Mouse (Mus musculus): Measurements from ENCODE around the gene Osbpl5.
A peak's percentile ranks its signal among the peaks of the same experiment; 100 is the strongest.

The Osbpl5 gene

GRCm38 (mm10) chr7:143756125-143757026 lies at the start of gene Osbpl5:
Gene Osbpl5 (minus strand): TSS chr7:143756985.
- no peak for DNase-seq (ENCODE audit: low read depth, low spot score)

GRCm38 (mm10) chr7:143805199-143805624 lies 48.4 kb upstream of the Osbpl5 start:
- DNase-seq (ENCODE audit: low read depth, low spot score), result no peak

- no peak for DNase-seq (ENCODE audit: low read depth, low spot score)
These were observed 44.6 kb upstream of the Osbpl5 start for GRCm38 (mm10) chr7:143801195-143802065.

GRCm38 (mm10) chr7:143800770-143801169 lies 44.0 kb upstream of the Osbpl5 start:
- no peak for DNase-seq (ENCODE audit: low read depth, low spot score)

GRCm38 (mm10) chr7:143798783-143799182 lies 42.0 kb upstream of the Osbpl5 start:
- no peak for DNase-seq (ENCODE audit: low read depth, low spot score)

- no peak for DNase-seq (ENCODE audit: low read depth, low spot score)
These were observed 36.3 kb upstream of the Osbpl5 start for GRCm38 (mm10) chr7:143793121-143793520.

GRCm38 (mm10) chr7:143792336-143792985 lies 35.7 kb upstream of the Osbpl5 start:
- no peak for DNase-seq (ENCODE audit: low read depth, low spot score)

GRCm38 (mm10) chr7:143783996-143784829 lies 27.4 kb upstream of the Osbpl5 start, which contains the start of gene Mrgpre:
Gene Mrgpre (minus strand): TSS chr7:143784500.
- DNase-seq (ENCODE audit: low read depth, low spot score), result no peak

- no peak for DNase-seq (ENCODE audit: low read depth, low spot score)
These were observed 26.7 kb upstream of the Osbpl5 start for GRCm38 (mm10) chr7:143783378-143783995.

GRCm38 (mm10) chr7:143777375-143777774 lies 20.6 kb upstream of the Osbpl5 start:
- DNase-seq (ENCODE audit: low read depth, low spot score), result no peak

GRCm38 (mm10) chr7:143776137-143776536 lies 19.4 kb upstream of the Osbpl5 start:
- DNase-seq (ENCODE audit: low read depth, low spot score), result no peak

- no peak for DNase-seq (ENCODE audit: low read depth, low spot score)
These were observed 12.7 kb upstream of the Osbpl5 start for GRCm38 (mm10) chr7:143769461-143769860.

- DNase-seq (ENCODE audit: low read depth, low spot score), result no peak
These were observed 11.5 kb upstream of the Osbpl5 start for GRCm38 (mm10) chr7:143768267-143768666.

GRCm38 (mm10) chr7:143766893-143767292 lies 10.1 kb upstream of the Osbpl5 start, which contains the start of gene Mrgprg:
Gene Mrgprg (minus strand): TSS chr7:143766993.
- DNase-seq (ENCODE audit: low read depth, low spot score), result no peak

- no peak for DNase-seq (ENCODE audit: low read depth, low spot score)
These were observed 8.2 kb upstream of the Osbpl5 start for GRCm38 (mm10) chr7:143764876-143765530.

GRCm38 (mm10) chr7:143763794-143764193 lies 7.0 kb upstream of the Osbpl5 start:
- no peak for DNase-seq (ENCODE audit: low read depth, low spot score)

- no peak for DNase-seq (ENCODE audit: low read depth, low spot score)
These were observed 2.2 kb upstream of the Osbpl5 start for GRCm38 (mm10) chr7:143758956-143759355.

GRCm38 (mm10) chr7:143757696-143758095 lies 911 bp upstream of the Osbpl5 start:
- no peak for DNase-seq (ENCODE audit: low read depth, low spot score)

GRCm38 (mm10) chr7:143757027-143757390 lies 224 bp upstream of the Osbpl5 start:
- peak; percentile 40 for DNase-seq (ENCODE audit: low read depth, low spot score)
